Mouse (Mus musculus) heart, embryonic 13.5 days (tissue): ENCODE results near the gene Slc38a6. TPM values are rescaled to one million over a fixed set of nuclear protein-coding genes. Genes with fewer than 3 reads are reported as not detected.
A peak's percentile ranks its signal among the peaks of the same experiment; 100 is the strongest.

Experiments
- ATAC-seq: fragments of 200-750 bp; cut with Nextera tagmentation; 2 replicates; pipeline ENCODE4 v1.8.0; 2017; ENCODE audit warnings: moderate TSS enrichment; ENCODE audit not compliant: insufficient number of reproducible peaks, low FRiP score, low TSS enrichment; ENCODE audit errors: extremely low read depth
- H3K27ac ChIP-seq: fragments of 300-500 bp; sonication (generic); replicated peaks from 2 replicates; pipeline ENCODE4 v1.5.1; 2015; ENCODE audit warnings: moderate library complexity, mild to moderate bottlenecking, inconsistent platforms
- H3K27me3 ChIP-seq: fragments of 300-500 bp; sonication (generic); replicated peaks from 2 replicates; pipeline ENCODE4 v1.6.1; 2015; ENCODE audit warnings: mild to moderate bottlenecking, inconsistent platforms
- H3K36me3 ChIP-seq: fragments of 300-500 bp; sonication (generic); 2 replicates; pipeline ENCODE4 v1.6.1; 2015; ENCODE audit warnings: mild to moderate bottlenecking, inconsistent platforms
- H3K4me1 ChIP-seq: fragments of 300-500 bp; sonication (generic); 2 replicates; pipeline ENCODE4 v1.6.1; 2015; ENCODE audit warnings: inconsistent platforms
- H3K4me2 ChIP-seq: fragments of 300-500 bp; sonication (generic); 2 replicates; pipeline ENCODE4 v1.6.1; 2015; ENCODE audit warnings: inconsistent platforms, mild to moderate bottlenecking, moderate library complexity
- H3K4me3 ChIP-seq: fragments of 300-500 bp; sonication (generic); 2 replicates; pipeline ENCODE4 v1.5.1; 2015; ENCODE audit warnings: moderate library complexity, mild to moderate bottlenecking, inconsistent platforms
- H3K9ac ChIP-seq: fragments of 300-500 bp; sonication (generic); 2 replicates; pipeline ENCODE4 v1.6.1; 2015; ENCODE audit warnings: inconsistent platforms, mild to moderate bottlenecking, moderate library complexity
- H3K9me3 ChIP-seq: fragments of 300-500 bp; sonication (generic); 2 replicates; pipeline ENCODE4 v1.6.1; 2016; ENCODE audit warnings: inconsistent platforms
- WGBS: fragments of 180-500 bp; shearing (Covaris S2); methylation state at CpG from one replicate; pipeline ENCODE4 v1.1.7; 2015; ENCODE audit warnings: mixed read lengths; 5-methylcytosine and 5-hydroxymethylcytosine counted together
- polyA plus RNA-seq: library from polyadenylated mRNA; unstranded; fragments of >200 nt; fragmentation: Nextera tagmentation; extraction: Ambion mirVana; gene quantifications from 2 replicates; pipeline ENCODE4 v1.2.1, GENCODE M21; 2015

Gene Slc38a6
- polyA plus RNA-seq, 1 experiment from 2014 or later, result 4.1 TPM

DNA sequence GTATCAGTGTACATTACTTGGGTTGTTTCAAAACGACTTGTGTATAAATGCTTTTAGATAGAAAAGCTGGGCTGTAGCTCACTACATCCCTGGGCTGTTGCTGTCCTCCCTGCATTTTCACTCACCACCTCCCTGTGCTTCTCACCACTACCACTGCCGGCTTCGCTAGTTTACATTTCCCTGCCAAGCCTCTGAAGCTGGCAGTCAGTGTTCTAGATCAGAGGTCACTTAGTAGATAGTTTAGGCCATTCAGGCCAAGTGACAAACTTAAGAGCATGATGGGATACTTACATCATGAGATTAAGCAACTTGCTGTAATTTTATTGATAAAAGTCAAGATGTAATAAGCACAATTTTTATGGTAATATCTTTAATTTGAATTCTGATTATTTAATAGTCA is 11.7 kb upstream of the Slc38a6 start:
- H3K4me2 ChIP-seq, result no peak overlapping the region
- WGBS, result 84% methylated on average over 3 of the region's 3 CpGs
- no peaks in the 10 kb centered on the region for H3K27me3 ChIP-seq
- no peak overlapping the region for H3K27ac ChIP-seq
- H3K36me3 ChIP-seq, result peaks cover 69% of the 10 kb centered on the region
- no peak overlapping the region for H3K4me3 ChIP-seq
- no peaks in the 10 kb centered on the region for H3K4me1 ChIP-seq
- H3K9ac ChIP-seq, result no peak overlapping the region
- H3K9me3 ChIP-seq, result peaks cover 11% of the 10 kb centered on the region
- no peak for ATAC-seq

DNA sequence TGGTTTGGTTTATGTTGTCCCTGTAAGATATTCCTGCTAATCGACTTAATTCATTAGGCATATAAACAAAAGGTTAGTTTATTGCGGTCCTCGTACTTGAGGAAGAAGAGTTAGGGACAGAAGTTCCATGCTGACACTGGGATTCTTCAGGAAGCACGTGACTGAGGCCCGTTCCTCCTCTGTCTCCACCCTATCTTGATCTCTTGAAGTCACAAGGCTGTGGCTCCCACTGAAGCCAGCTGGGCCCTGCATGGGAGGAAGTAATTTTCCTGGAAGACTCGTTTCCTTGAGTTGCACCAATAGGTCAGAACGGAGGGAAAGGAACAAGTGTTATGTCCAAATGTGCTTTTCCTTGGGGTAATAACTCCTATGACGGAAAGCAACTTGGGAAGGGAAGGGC is 1.0 kb downstream of the Slc38a6 start:
- no peak overlapping the region for H3K27ac ChIP-seq
- H3K4me1 ChIP-seq, result peaks cover 40% of the 10 kb centered on the region
- 55% methylated on average over 8 of the region's 8 CpGs for WGBS
- no peak for ATAC-seq
- peaks cover 27% of the 10 kb centered on the region for H3K36me3 ChIP-seq
- H3K9ac ChIP-seq, result peak overlapping the region; percentile 92; the same call in 1 of the 2 replicates
- no peaks in the 10 kb centered on the region for H3K27me3 ChIP-seq
- H3K4me3 ChIP-seq, result peak overlapping the region; percentile 87
- H3K4me2 ChIP-seq, result peak overlapping the region; percentile 84
- no peaks in the 10 kb centered on the region for H3K9me3 ChIP-seq

DNA sequence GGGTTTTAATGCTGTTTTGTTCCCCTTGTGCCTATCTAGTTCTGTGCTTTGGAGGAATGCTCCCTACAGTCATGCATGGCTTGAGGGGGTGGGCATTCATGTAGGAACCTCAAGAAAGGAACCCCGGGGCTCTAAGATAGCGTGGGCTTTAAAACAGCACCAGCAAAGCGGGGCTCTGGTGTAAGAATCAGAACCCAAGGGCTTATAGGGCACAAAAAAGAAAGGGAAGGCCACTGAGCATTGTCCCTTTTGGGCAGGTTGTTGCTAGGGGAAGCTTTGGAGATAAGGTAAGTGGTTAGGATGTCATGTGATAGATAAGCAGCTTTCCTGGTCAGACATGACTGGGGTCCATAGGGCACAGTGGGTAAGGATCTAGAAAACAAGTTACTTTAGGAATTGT is 2.0 kb downstream of the Slc38a6 start:
- H3K27ac ChIP-seq, result no peak overlapping the region
- no peaks in the 10 kb centered on the region for H3K9me3 ChIP-seq
- no peaks in the 10 kb centered on the region for H3K27me3 ChIP-seq
- H3K9ac ChIP-seq, result no peak overlapping the region
- no peak overlapping the region for H3K4me3 ChIP-seq
- H3K36me3 ChIP-seq, result peaks cover 25% of the 10 kb centered on the region
- WGBS, result 67% methylated on average over 3 of the region's 3 CpGs
- H3K4me1 ChIP-seq, result peaks cover 37% of the 10 kb centered on the region
- H3K4me2 ChIP-seq, result no peak overlapping the region
- ATAC-seq, result no peak

DNA sequence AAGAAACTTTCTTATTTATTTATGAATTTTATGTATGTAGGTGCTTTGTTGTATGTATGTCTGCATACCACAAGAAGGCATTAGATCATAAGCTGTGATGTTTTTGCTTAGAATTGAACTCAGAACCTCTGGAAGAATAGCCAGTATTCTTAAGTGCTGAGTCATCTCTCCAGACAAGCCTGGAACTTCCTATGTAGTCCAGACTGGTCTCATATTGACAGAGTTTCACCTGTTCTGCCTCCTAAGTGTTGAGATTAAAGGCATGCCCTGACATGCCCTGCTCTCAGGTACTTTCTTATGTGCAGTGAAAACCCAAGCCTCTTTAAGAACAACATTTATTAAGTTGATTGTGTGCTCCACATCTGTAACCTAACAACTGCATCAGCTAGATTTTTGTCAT is 8.3 kb downstream of the Slc38a6 start:
- no peak overlapping the region for H3K9ac ChIP-seq
- H3K4me3 ChIP-seq, result no peak overlapping the region
- peaks cover 5% of the 10 kb centered on the region; the same call in 1 of the 2 replicates for H3K4me1 ChIP-seq
- H3K27me3 ChIP-seq, result no peaks in the 10 kb centered on the region
- H3K4me2 ChIP-seq, result no peak overlapping the region
- ATAC-seq, result no peak
- H3K27ac ChIP-seq, result no peak overlapping the region
- H3K9me3 ChIP-seq, result no peaks in the 10 kb centered on the region
- H3K36me3 ChIP-seq, result peaks cover 26% of the 10 kb centered on the region

DNA sequence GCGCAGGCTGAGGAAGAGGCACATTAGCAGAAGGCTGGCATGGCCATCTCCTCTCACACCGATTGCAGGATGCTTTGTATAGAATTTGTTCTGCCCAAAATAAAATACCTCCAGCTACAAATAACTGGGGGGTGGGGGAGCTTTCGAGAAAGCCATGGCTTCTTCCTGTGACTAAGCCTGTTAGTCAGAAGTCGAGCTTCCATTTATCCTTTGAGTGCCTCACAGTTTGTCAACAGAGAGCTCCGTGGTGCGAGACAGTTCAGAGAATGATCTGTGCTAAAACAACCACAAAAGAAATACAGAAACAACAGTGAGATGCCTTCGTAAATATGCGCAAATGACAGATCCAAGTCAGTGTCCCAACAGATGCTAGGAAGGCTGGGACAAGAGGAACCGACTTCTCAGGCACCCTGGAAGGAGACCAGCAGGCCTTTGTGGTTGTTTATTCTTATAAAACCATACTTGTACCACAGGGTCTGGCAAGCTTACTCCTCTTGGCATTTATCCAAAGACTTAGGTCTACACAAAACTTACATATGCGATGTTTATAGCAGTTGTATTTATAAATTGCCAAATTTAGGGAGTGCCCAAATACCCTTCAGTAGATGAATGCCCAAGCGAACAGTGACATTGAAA is 9.0 kb downstream of the Slc38a6 start:
- H3K4me2 ChIP-seq, result no peak overlapping the region
- H3K27me3 ChIP-seq, result no peaks in the 10 kb centered on the region
- 75% methylated on average over 11 of the region's 11 CpGs for WGBS
- peaks cover 5% of the 10 kb centered on the region; the same call in 1 of the 2 replicates for H3K4me1 ChIP-seq
- ATAC-seq, result no peak
- no peak overlapping the region for H3K27ac ChIP-seq
- no peaks in the 10 kb centered on the region for H3K9me3 ChIP-seq
- no peak overlapping the region for H3K9ac ChIP-seq
- H3K4me3 ChIP-seq, result no peak overlapping the region
- peaks cover 33% of the 10 kb centered on the region for H3K36me3 ChIP-seq

DNA sequence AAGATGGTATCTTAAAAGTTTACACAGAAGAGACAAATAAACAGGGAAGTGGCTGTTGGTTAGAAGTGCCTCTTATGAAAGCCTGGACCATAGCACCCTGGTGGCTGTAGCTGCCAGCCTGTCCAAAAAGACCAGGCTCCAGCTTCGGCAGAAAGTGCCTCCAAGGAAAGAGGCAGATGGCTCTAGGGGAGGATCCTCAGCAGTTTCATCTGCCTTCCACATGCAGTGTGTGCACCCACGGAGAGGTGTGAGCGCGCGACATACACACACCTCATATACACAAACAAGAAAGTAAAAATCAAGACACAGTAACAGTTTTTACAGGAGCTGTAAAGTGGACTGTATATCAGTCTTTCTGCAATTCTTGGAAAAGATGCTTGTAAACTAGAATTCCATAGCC is 12.0 kb downstream of the Slc38a6 start:
- Histone ChIP-seq H3K9me3 (no peaks in the 10 kb centered on the region), H3K27me3 (no peaks in the 10 kb centered on the region), H3K27ac (no peak overlapping the region), H3K4me3 (no peak overlapping the region), H3K4me1 (peaks cover 5% of the 10 kb centered on the region; the same call in 1 of the 2 replicates), H3K4me2 (no peak overlapping the region), H3K9ac (no peak overlapping the region), H3K36me3 (peaks cover 22% of the 10 kb centered on the region; the same call in 1 of the 2 replicates)
- WGBS, result 90% methylated on average over 5 of the region's 5 CpGs
- ATAC-seq, result no peak

DNA sequence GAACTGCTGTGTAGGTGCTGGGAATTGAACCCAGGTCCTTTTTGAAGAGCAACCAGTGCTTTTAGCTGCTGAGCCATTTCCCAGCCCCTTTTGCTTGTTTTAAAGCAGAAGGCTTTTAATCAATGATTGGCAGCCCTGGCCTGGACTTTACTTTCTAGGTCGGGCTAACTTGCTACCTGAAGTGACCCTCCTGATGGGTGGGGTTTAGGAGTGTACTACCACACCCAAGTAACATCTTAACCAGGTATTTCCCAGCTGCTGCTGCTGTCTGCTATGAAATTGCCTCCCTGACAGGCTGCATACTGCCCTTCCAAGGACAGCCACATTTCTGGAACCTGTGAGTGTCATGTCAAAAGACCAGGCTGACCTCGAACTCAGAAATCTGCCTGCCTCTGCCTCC is 14.0 kb downstream of the Slc38a6 start:
- peaks cover 7% of the 10 kb centered on the region; the same call in 1 of the 2 replicates for H3K36me3 ChIP-seq
- peaks cover 5% of the 10 kb centered on the region; the same call in 1 of the 2 replicates for H3K4me1 ChIP-seq
- WGBS, result 75% methylated on average over 2 of the region's 2 CpGs
- no peak overlapping the region for H3K4me3 ChIP-seq
- H3K27me3 ChIP-seq, result no peaks in the 10 kb centered on the region
- H3K27ac ChIP-seq, result no peak overlapping the region
- no peak for ATAC-seq
- H3K9me3 ChIP-seq, result no peaks in the 10 kb centered on the region
- H3K9ac ChIP-seq, result no peak overlapping the region
- no peak overlapping the region for H3K4me2 ChIP-seq

DNA sequence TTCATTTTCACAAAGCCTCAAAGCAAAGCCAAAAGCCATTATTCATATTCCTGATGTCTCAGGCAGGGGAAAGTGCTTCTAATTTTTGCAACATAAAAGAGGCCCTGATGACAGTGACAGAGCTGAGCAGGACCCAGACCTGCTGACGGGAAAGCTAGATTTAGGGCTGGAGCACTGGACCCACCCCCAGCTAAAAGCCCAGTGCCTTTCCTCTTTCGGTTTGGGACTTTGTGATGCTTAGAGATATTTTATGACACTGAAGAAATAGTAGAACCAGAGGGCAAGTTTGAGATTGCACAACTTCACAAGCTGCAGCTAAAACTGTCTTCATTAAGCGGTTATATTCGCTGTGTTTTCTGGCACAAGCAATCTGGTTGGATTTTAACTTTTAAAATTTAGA is 18.1 kb downstream of the Slc38a6 start:
- no peaks in the 10 kb centered on the region for H3K4me1 ChIP-seq
- no peaks in the 10 kb centered on the region for H3K27me3 ChIP-seq
- H3K36me3 ChIP-seq, result peaks cover 7% of the 10 kb centered on the region
- ATAC-seq, result no peak
- WGBS, result 75% methylated on average over 4 of the region's 4 CpGs
- H3K9me3 ChIP-seq, result no peaks in the 10 kb centered on the region
- H3K4me3 ChIP-seq, result no peak overlapping the region
- H3K4me2 ChIP-seq, result no peak overlapping the region
- H3K9ac ChIP-seq, result no peak overlapping the region
- no peak overlapping the region for H3K27ac ChIP-seq

DNA sequence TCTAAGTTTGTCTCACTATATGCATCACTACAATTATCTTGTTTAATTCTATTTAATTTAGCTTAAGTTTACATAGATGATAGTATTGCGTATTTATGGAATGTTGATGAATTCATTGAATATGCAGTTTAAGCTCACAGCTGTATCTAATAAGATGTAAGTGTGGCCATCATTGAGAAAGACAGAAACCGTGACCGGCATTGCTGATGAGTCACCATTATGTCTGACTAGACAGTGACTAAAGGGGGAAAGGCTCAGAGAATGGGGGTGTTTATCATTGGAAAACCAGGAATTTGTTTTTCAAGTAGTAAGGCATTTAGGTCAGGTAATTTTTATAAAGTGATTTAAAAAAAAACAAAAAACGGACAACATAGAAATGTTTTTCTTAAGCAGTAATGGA is 21.2 kb downstream of the Slc38a6 start:
- WGBS, result 91% methylated on average over 4 of the region's 4 CpGs
- Histone ChIP-seq H3K27ac (no peak overlapping the region), H3K36me3 (peaks cover 11% of the 10 kb centered on the region), H3K9ac (no peak overlapping the region), H3K27me3 (no peaks in the 10 kb centered on the region), H3K9me3 (no peaks in the 10 kb centered on the region), H3K4me2 (no peak overlapping the region), H3K4me1 (no peaks in the 10 kb centered on the region), H3K4me3 (no peak overlapping the region)
- ATAC-seq, result no peak

DNA sequence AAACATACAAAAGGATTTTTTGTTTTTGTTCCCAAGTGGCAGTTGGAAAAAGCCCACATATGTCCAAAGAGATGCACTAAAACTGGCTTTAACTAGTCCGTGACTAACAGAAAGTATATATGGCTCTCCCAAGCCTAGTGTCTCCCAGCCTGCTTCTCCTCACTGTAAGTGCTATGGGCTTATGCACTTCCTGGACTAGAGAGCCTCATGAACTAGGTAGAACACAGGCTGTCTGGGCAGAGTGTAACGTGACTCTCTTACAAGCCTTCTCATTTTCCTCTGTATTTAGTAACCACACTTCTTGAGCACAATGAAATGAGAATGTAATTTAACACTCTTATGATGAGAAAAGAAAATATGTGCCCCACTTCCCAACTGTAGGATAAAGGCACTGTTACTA is 22.1 kb downstream of the Slc38a6 start:
- Histone ChIP-seq H3K9ac (no peak overlapping the region), H3K27me3 (no peaks in the 10 kb centered on the region), H3K27ac (no peak overlapping the region), H3K36me3 (peaks cover 11% of the 10 kb centered on the region), H3K4me2 (no peak overlapping the region), H3K4me3 (no peak overlapping the region), H3K9me3 (no peaks in the 10 kb centered on the region), H3K4me1 (no peaks in the 10 kb centered on the region)
- ATAC-seq, result no peak
- 74% methylated on average over 2 of the region's 2 CpGs for WGBS

DNA sequence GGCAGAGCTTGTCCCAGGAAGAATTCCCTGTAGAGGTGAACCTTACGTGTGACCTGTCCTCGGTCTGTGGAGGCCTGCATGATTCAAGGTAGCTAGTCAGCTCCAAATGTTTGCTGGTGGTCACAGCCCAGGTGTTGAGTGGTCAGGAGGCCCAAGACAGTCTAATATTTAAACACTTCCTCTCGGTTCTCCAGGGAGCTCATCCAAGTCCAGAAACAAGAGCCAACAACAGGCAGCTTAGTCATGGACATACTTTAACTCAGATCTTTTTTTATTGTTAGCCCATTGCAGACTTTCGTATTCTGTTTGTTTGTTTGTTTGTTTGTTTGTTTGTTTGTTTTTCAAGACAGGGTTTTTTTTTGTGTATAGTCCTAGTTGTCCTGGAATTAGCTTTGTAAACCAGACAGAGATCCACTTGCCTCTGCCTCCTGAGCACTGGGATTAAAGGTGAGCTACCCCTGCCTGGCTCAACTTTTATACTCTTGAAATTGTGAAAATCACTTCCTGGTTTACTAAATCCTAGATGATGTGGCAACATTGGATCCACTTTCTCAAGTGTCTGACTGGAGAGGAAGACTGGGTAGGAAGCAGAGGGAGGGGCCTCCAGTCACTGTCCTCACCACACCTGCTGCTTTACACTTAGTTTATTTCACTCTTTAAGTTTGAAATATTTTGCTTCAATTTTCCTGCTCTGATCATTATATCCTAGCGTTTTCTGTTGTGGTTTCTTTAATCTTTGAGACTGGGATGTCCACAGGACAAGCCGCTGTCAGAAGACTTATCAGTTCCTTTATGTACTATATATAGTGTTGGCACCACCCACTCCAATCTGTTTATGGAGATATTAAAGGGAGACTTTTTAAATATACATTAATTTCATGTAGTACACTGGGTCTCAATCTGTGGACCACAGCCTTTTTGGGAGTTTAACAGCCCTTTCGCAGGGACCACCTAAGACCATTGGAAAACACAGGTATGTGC is 31.4 kb downstream of the Slc38a6 start:
- no peak for ATAC-seq
- Histone ChIP-seq H3K27ac (no peak overlapping the region), H3K27me3 (no peaks in the 10 kb centered on the region), H3K36me3 (peaks cover 9% of the 10 kb centered on the region), H3K4me3 (no peak overlapping the region), H3K4me2 (no peak overlapping the region), H3K9me3 (no peaks in the 10 kb centered on the region), H3K9ac (no peak overlapping the region), H3K4me1 (peaks cover 5% of the 10 kb centered on the region)
- 78% methylated on average over 7 of the region's 7 CpGs for WGBS
